Mouse (Mus musculus): ENCODE results near the gene Ndufv1.

DNA sequence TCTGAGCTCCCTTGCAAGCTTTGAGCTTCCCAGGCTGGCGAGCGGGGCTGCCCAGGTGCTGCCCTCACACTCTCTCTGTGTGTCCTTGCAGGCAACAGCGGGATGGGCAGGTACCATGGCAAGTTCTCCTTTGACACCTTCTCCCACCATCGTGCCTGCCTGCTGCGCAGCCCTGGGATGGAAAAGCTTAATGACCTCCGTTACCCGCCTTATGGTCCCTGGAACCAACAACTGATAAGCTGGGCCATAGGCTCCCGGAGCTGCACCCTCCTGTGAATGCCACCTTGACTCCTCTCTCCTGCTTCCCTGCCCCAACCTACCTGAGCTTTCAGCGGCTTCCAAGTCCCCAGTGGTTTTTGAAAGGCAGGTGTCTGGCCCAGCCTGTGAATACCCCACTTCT lies 31.7 kb downstream of the Ndufv1 start:
- no peak for TF ChIP-seq POLR2A (IDR thresholded peaks at IDR 0.05; ENCODE audit: borderline replicate concordance, extremely low read depth, low read depth, low read length)
- TF ChIP-seq CTCF (IDR thresholded peaks at IDR 0.05; ENCODE audit: insufficient read depth, low read length): no peak
